Mouse (Mus musculus): ENCODE measurements at regions not wholly inside any gene's neighbourhood (a gene's known extent, or its start where the extent isn't known, plus 50 kb on each side); places are given as distances from the start of the nearest gene placed in this dataset.
A peak's percentile ranks its signal among the peaks of the same experiment; 100 is the strongest.

- no peak for DNase-seq (ENCODE audit: low read depth, low spot score)
Observed at GRCm38 (mm10) chr2:173366734-173367133, 90.4 kb upstream of the Pmepa1 start.

- no peak for DNase-seq (ENCODE audit: low read depth, low spot score)
Observed at GRCm38 (mm10) chr2:173368899-173369298, 92.6 kb upstream of the Pmepa1 start.

- no peak for DNase-seq (ENCODE audit: low read depth, low spot score)
Observed at GRCm38 (mm10) chr2:173376926-173377325, 100.6 kb upstream of the Pmepa1 start.

GRCm38 (mm10) chr2:173377497-173378257 lies 101.3 kb upstream of the Pmepa1 start:
- DNase-seq (ENCODE audit: low read depth, low spot score): no peak

- no peak for DNase-seq (ENCODE audit: low read depth, low spot score)
Observed at GRCm38 (mm10) chr2:173379736-173380135, 103.4 kb upstream of the Pmepa1 start.

GRCm38 (mm10) chr2:173380341-173380761 lies 104.0 kb upstream of the Pmepa1 start:
- DNase-seq (ENCODE audit: low read depth, low spot score): no peak

GRCm38 (mm10) chr2:173382176-173382813 lies 106.0 kb upstream of the Pmepa1 start:
- DNase-seq (ENCODE audit: low read depth, low spot score): no peak

- no peak for DNase-seq (ENCODE audit: low read depth, low spot score)
Observed at GRCm38 (mm10) chr2:173384935-173385586, 108.7 kb upstream of the Pmepa1 start.

- peak; percentile 71 for DNase-seq (ENCODE audit: low read depth, low spot score)
Observed at GRCm38 (mm10) chr2:173385722-173386141, 109.4 kb upstream of the Pmepa1 start.

- peak; percentile 67 for DNase-seq (ENCODE audit: low read depth, low spot score)
Observed at GRCm38 (mm10) chr2:173388140-173388539, 111.8 kb upstream of the Pmepa1 start.

GRCm38 (mm10) chr2:173392557-173393323 lies 116.4 kb upstream of the Pmepa1 start:
- DNase-seq (ENCODE audit: low read depth, low spot score): no peak

- no peak for DNase-seq (ENCODE audit: low read depth, low spot score)
Observed at GRCm38 (mm10) chr2:173393324-173393592, 116.9 kb upstream of the Pmepa1 start.

GRCm38 (mm10) chr2:173395526-173395925 lies 119.2 kb upstream of the Pmepa1 start:
- no peak for DNase-seq (ENCODE audit: low read depth, low spot score)

- DNase-seq (ENCODE audit: low read depth, low spot score): no peak
Observed at GRCm38 (mm10) chr2:173397846-173398331, 121.6 kb upstream of the Pmepa1 start.

- no peak for DNase-seq (ENCODE audit: low read depth, low spot score)
Observed at GRCm38 (mm10) chr2:173405629-173406028, 116.8 kb upstream of the 1700021F07Rik start.

GRCm38 (mm10) chr2:173406344-173407094 lies 115.9 kb upstream of the 1700021F07Rik start:
- DNase-seq (ENCODE audit: low read depth, low spot score): no peak

GRCm38 (mm10) chr2:173407133-173407532 lies 115.3 kb upstream of the 1700021F07Rik start:
- DNase-seq (ENCODE audit: low read depth, low spot score): no peak

- no peak for DNase-seq (ENCODE audit: low read depth, low spot score)
Observed at GRCm38 (mm10) chr2:173408681-173409081, 113.7 kb upstream of the 1700021F07Rik start.

- DNase-seq (ENCODE audit: low read depth, low spot score): no peak
Observed at GRCm38 (mm10) chr2:173409433-173409832, 113.0 kb upstream of the 1700021F07Rik start.

- no peak for DNase-seq (ENCODE audit: low read depth, low spot score)
Observed at GRCm38 (mm10) chr2:173413906-173414656, 108.3 kb upstream of the 1700021F07Rik start.
